Mouse (Mus musculus) midbrain, embryonic 10.5 days (tissue): ENCODE measurements at regions not wholly inside any gene's neighbourhood (a gene's known extent, or its start where the extent isn't known, plus 50 kb on each side); places are given as distances from the start of the nearest gene placed in this dataset.
"Not testable (repeated sequence)": the region's sequence is repeated elsewhere in the genome, so short reads cannot be mapped to it uniquely, and the experiment has no call there.

Source experiments
- DNase-seq: peaks from one replicate; pipeline ENCODE4 v3.0.0-alpha.2; 2017; ENCODE audit warnings: low spot score
- H3K27ac ChIP-seq: fragments of 300-500 bp; sonication (generic); replicated peaks from 2 replicates; pipeline ENCODE4 v1.5.1; 2016; ENCODE audit warnings: mild to moderate bottlenecking
- H3K27me3 ChIP-seq: fragments of 300-500 bp; sonication (generic); 2 replicates; pipeline ENCODE4 v1.6.1; 2016; ENCODE audit warnings: low read depth, mild to moderate bottlenecking; ENCODE audit not compliant: poor library complexity, severe bottlenecking
- H3K36me3 ChIP-seq: fragments of 300-500 bp; sonication (generic); 2 replicates; pipeline ENCODE4 v1.6.1; 2016; ENCODE audit warnings: mild to moderate bottlenecking, moderate library complexity
- H3K4me1 ChIP-seq: fragments of 300-500 bp; sonication (generic); 2 replicates; pipeline ENCODE4 v1.6.1; 2016
- H3K4me3 ChIP-seq: fragments of 300-500 bp; sonication (generic); 2 replicates; pipeline ENCODE4 v1.5.1; 2016; ENCODE audit warnings: mild to moderate bottlenecking, moderate library complexity
- H3K9me3 ChIP-seq: fragments of 300-500 bp; sonication (generic); replicated peaks from 2 replicates; pipeline ENCODE4 v1.6.1; 2016; ENCODE audit warnings: mild to moderate bottlenecking
- WGBS: fragments of 180-500 bp; shearing (Covaris S2); methylation state at CpG from one replicate; pipeline ENCODE4 v1.1.7; 2016; 5-methylcytosine and 5-hydroxymethylcytosine counted together

DNA sequence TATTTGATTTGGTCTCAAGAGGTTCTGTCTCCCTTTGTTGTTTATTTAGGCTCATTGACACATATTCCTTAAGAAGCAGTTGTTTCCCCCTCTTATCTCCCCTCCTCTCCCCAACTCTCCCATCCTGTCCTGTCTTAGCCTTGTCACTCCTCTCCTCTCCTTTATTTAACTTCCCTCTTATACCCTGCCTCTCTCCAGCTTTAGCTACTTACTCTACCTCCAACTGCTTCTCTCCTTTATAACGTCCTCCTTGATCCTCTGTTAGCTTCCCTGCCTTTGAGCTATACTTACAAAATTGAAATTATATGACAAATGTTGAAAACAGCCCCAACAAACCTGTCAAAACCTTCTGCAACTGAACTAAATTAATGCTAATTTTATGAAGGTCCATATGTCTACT is 841.7 kb upstream of the G6pd2 start:
- no peak for DNase-seq
- no peak overlapping the region for H3K27ac ChIP-seq
- 53% methylated on average over 1 of the region's 1 CpGs for WGBS

GRCm38 (mm10) chr5:60969470-60969869 is 839.1 kb upstream of the G6pd2 start:
- 54% methylated on average over 5 of the region's 5 CpGs for WGBS

More for the DNA sequence above, 841.7 kb upstream of the G6pd2 start:
- H3K27me3 ChIP-seq = no peaks in the 10 kb centered on the region
- no peaks in the 10 kb centered on the region for H3K36me3 ChIP-seq
- no peak overlapping the region for H3K4me3 ChIP-seq
- H3K4me1 ChIP-seq = peaks cover 8% of the 10 kb centered on the region; the same call in 1 of the 2 replicates
- no peaks in the 10 kb centered on the region for H3K9me3 ChIP-seq

DNA sequence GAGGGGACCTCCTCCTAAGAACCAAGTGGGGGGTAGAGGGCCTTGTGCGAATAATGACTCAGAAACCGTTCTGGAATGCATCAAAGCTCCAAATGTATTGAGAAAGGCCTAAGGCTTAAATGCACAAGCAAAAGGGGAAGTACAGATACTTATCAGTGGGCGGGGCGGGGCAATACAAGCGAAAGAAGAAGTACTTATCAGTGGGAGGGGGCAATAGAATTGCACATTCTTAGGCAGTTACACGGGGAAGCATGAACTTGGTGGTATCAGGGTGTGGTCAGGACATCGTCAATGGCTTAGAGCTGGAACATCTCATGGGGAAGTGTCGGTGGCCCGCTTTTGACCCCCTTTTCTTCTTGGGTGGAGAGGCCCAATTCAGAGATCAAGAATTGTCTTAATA is 829.9 kb upstream of the G6pd2 start:
- Histone ChIP-seq H3K27me3 (no peaks in the 10 kb centered on the region), H3K4me1 (no peaks in the 10 kb centered on the region), H3K36me3 (no peaks in the 10 kb centered on the region), H3K27ac (no peak overlapping the region), H3K4me3 (no peak overlapping the region), H3K9me3 (no peaks in the 10 kb centered on the region)
- DNase-seq = no peak
- 89% methylated on average over 9 of the region's 9 CpGs for WGBS

More at GRCm38 (mm10) chr5:60969470-60969869, 839.1 kb upstream of the G6pd2 start:
- H3K4me3 ChIP-seq = no peak overlapping the region
- H3K27me3 ChIP-seq = no peaks in the 10 kb centered on the region
- DNase-seq = no peak
- no peaks in the 10 kb centered on the region for H3K36me3 ChIP-seq
- H3K9me3 ChIP-seq = no peaks in the 10 kb centered on the region
- H3K27ac ChIP-seq = no peak overlapping the region
- peaks cover 8% of the 10 kb centered on the region; the same call in 1 of the 2 replicates for H3K4me1 ChIP-seq

DNA sequence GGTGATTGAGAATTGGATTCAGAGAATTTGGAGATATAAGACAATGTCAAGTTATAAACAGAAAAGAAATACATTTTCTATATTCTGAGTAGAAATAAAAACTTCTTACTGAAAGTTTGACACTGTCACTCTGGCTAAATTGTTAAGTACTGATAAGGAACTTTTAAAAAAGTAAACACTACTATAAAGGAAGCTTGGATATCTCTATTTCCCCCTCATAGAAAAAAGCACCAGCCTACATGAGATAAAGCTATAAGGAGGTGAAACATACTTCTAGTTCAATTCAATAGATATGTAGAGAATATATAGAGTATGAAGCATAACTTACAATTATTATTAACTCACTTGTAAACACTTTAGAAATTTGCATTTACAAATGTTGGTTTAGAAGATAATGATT is 820.3 kb upstream of the G6pd2 start:
- DNase-seq = no peak
- Histone ChIP-seq H3K36me3 (no peaks in the 10 kb centered on the region), H3K9me3 (no peaks in the 10 kb centered on the region), H3K27me3 (no peaks in the 10 kb centered on the region), H3K4me1 (no peaks in the 10 kb centered on the region), H3K4me3 (no peak overlapping the region), H3K27ac (no peak overlapping the region)

- not testable (repeated sequence) for H3K27me3 ChIP-seq, H3K4me1 ChIP-seq, H3K4me3 ChIP-seq, H3K36me3 ChIP-seq, DNase-seq, H3K27ac ChIP-seq, H3K9me3 ChIP-seq
- WGBS = 71% methylated on average over 2 of the region's 2 CpGs
Measured at GRCm38 (mm10) chr5:60989330-60989729, 819.3 kb upstream of the G6pd2 start.

GRCm38 (mm10) chr5:60994761-60995523 is 813.7 kb upstream of the G6pd2 start:
- DNase-seq = peak; percentile 34
- Histone ChIP-seq H3K27me3 (no peaks in the 10 kb centered on the region), H3K4me1 (peaks cover 8% of the 10 kb centered on the region), H3K36me3 (no peaks in the 10 kb centered on the region), H3K27ac (0 out of 2 replicates have a peak overlapping the region, but pooled peaks have one; percentile 13), H3K9me3 (no peaks in the 10 kb centered on the region), H3K4me3 (no peak overlapping the region)
- WGBS = 33% methylated on average over 10 of the region's 10 CpGs

DNA sequence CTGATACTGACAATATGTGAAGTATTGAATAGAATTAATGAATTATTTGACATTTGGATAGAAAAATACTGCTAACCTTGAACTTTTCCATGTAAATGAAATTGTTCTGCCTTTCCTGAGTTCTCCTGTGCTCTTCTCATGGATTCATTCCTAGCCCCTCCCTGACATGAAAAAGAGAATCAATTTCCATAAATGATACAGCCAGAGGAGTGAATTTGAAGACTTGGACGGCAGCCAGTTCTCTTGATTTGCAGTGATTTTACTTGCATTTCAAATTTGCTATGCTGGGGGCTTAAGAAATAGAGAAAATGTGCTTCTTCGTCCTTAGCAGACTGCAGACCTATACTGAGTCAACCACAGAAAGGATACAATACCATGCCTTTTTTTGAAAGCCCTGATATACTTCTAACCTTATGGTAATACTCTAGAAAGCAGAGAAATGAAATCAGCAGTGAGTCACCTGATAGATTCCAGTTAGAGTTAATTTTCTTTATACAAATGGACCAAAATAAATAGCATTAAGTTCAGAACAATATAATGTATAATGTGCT is 773.0 kb upstream of the G6pd2 start:
- Histone ChIP-seq H3K27me3 (no peaks in the 10 kb centered on the region), H3K4me3 (no peak overlapping the region), H3K4me1 (no peaks in the 10 kb centered on the region), H3K27ac (no peak overlapping the region), H3K36me3 (no peaks in the 10 kb centered on the region), H3K9me3 (no peaks in the 10 kb centered on the region)
- DNase-seq = no peak
- whole genome bisulfite sequencing = 80% methylated on average over 2 of the region's 2 CpGs
